Mouse (Mus musculus): Measurements from ENCODE around the gene Vmn2r21. TPM values are rescaled to one million over a fixed set of nuclear protein-coding genes. Genes with fewer than 3 reads are reported as not detected.
"Not testable (repeated sequence)": the region's sequence is repeated elsewhere in the genome, so short reads cannot be mapped to it uniquely, and the experiment has no call there.

Gene Vmn2r21
- polyA plus RNA-seq (2014; fragmentation: Nextera tagmentation; extraction: Ambion mirVana): not detected in 2 replicates

DNA sequence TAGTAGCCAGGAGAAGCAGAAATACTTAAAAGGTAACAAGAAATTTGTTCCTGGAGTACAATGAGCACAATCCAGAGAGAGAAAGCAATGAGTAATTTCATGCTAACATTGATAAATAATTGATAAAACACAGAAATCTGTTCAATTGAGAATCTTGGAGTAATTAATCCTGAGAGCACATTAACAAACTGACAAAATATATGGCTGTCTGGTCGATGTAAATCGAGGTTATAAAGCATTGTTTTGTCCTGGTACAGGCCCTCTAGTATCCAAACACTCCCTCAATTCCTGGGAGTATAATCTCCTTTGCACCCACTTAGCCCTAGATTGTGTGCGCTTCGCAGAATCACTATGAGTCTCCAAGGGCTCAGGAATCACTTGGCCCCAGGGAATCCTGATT lies at the start of gene Vmn2r21:
TSS of gene Vmn2r21 (minus strand) at position 101 of the 400 bp plus-strand sequence.
- WGBS: no CpG with 5 or more reads among the region's 4 CpGs
- not testable (repeated sequence) for H3K4me1 ChIP-seq (ENCODE audit: insufficient read depth); H3K27me3 ChIP-seq (ENCODE audit: insufficient read depth, low read length); H3K36me3 ChIP-seq (ENCODE audit: insufficient read depth); DNase-seq; H3K4me2 ChIP-seq; H3K9ac ChIP-seq; H3K4me3 ChIP-seq (ENCODE audit: low read depth, low read length); H3K27ac ChIP-seq (ENCODE audit: low read depth); ATAC-seq (ENCODE audit: insufficient read depth); H3K9me3 ChIP-seq (ENCODE audit: low read depth, low read length)

DNA sequence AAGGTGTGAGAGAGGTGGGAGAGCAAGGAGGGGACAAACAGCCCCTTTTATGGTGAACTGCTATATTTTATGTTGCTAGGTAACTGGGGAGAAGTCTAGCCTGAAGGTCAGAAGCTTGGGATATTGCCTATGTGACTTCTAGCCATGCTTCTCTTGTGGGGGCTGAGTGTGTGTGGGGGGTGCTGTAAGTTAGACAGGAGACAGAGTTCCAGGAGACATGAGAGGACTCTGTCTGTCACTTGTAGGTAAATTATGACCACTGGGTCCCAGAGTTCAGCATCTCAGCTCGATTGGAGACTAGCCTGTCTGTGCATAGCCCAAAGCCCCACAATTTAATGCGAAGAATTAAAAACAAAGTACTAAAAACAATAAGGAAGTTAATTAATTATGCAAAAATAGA lies 41.5 kb upstream of the Vmn2r21 start:
- ATAC-seq (ENCODE audit: insufficient read depth); H3K27ac ChIP-seq (ENCODE audit: low read depth); H3K9ac ChIP-seq; H3K4me1 ChIP-seq (ENCODE audit: insufficient read depth); DNase-seq; H3K4me2 ChIP-seq; H3K4me3 ChIP-seq (ENCODE audit: low read depth, low read length); H3K27me3 ChIP-seq (ENCODE audit: insufficient read depth, low read length); H3K9me3 ChIP-seq (ENCODE audit: low read depth, low read length); H3K36me3 ChIP-seq (ENCODE audit: insufficient read depth): not testable (repeated sequence)
- no CpG with 5 or more reads among the region's 2 CpGs for WGBS

GRCm38 (mm10) chr6:123539755-123540154 lies 6.5 kb upstream of the Vmn2r21 start:
- DNase-seq; H3K9ac ChIP-seq; H3K4me1 ChIP-seq (ENCODE audit: insufficient read depth); H3K27me3 ChIP-seq (ENCODE audit: insufficient read depth, low read length); H3K4me2 ChIP-seq; H3K36me3 ChIP-seq (ENCODE audit: insufficient read depth); H3K9me3 ChIP-seq (ENCODE audit: low read depth, low read length); ATAC-seq (ENCODE audit: insufficient read depth); H3K27ac ChIP-seq (ENCODE audit: low read depth); H3K4me3 ChIP-seq (ENCODE audit: low read depth, low read length): not testable (repeated sequence)
- no CpG with 5 or more reads among the region's 1 CpGs for WGBS

GRCm38 (mm10) chr6:123522263-123523011 lies 10.8 kb downstream of the Vmn2r21 start:
- H3K36me3 ChIP-seq (ENCODE audit: insufficient read depth); DNase-seq; H3K27ac ChIP-seq (ENCODE audit: low read depth); H3K9ac ChIP-seq; H3K4me3 ChIP-seq (ENCODE audit: low read depth, low read length); H3K27me3 ChIP-seq (ENCODE audit: insufficient read depth, low read length); H3K4me2 ChIP-seq; ATAC-seq (ENCODE audit: insufficient read depth); H3K9me3 ChIP-seq (ENCODE audit: low read depth, low read length); H3K4me1 ChIP-seq (ENCODE audit: insufficient read depth): not testable (repeated sequence)
- no CpG with 5 or more reads among the region's 8 CpGs for WGBS

- not testable (repeated sequence) for H3K27ac ChIP-seq (ENCODE audit: low read depth); H3K36me3 ChIP-seq (ENCODE audit: insufficient read depth); DNase-seq; H3K4me2 ChIP-seq; H3K27me3 ChIP-seq (ENCODE audit: insufficient read depth, low read length); H3K4me1 ChIP-seq (ENCODE audit: insufficient read depth); H3K9me3 ChIP-seq (ENCODE audit: low read depth, low read length); ATAC-seq (ENCODE audit: insufficient read depth); H3K9ac ChIP-seq; H3K4me3 ChIP-seq (ENCODE audit: low read depth, low read length)
- no CpG with 5 or more reads among the region's 5 CpGs for WGBS
These were observed 60.2 kb downstream of the Vmn2r21 start for GRCm38 (mm10) chr6:123473045-123473444.

- H3K4me2 ChIP-seq; H3K27me3 ChIP-seq (ENCODE audit: insufficient read depth, low read length); H3K4me1 ChIP-seq (ENCODE audit: insufficient read depth); DNase-seq; H3K4me3 ChIP-seq (ENCODE audit: low read depth, low read length); H3K9ac ChIP-seq; ATAC-seq (ENCODE audit: insufficient read depth); H3K9me3 ChIP-seq (ENCODE audit: low read depth, low read length); H3K36me3 ChIP-seq (ENCODE audit: insufficient read depth); H3K27ac ChIP-seq (ENCODE audit: low read depth): not testable (repeated sequence)
- no CpG with 5 or more reads among the region's 2 CpGs for WGBS
These were observed 60.7 kb downstream of the Vmn2r21 start for GRCm38 (mm10) chr6:123472458-123472987.

GRCm38 (mm10) chr6:123468651-123469050 lies 64.6 kb downstream of the Vmn2r21 start:
- DNase-seq; H3K4me2 ChIP-seq; H3K9ac ChIP-seq; H3K4me3 ChIP-seq (ENCODE audit: low read depth, low read length); ATAC-seq (ENCODE audit: insufficient read depth); H3K4me1 ChIP-seq (ENCODE audit: insufficient read depth); H3K27ac ChIP-seq (ENCODE audit: low read depth); H3K9me3 ChIP-seq (ENCODE audit: low read depth, low read length); H3K27me3 ChIP-seq (ENCODE audit: insufficient read depth, low read length); H3K36me3 ChIP-seq (ENCODE audit: insufficient read depth): not testable (repeated sequence)
- WGBS: no CpG with 5 or more reads among the region's 1 CpGs

Other genes with a start within 250 kb of the Vmn2r21 start
- gene Clec4e, start 243.5 kb downstream of the Vmn2r21 start, polyA plus RNA-seq (2014; fragmentation: Nextera tagmentation; extraction: Ambion mirVana): not detected in 2 replicates
- gene Vmn2r19, start 225.1 kb downstream of the Vmn2r21 start, polyA plus RNA-seq (2014; fragmentation: Nextera tagmentation; extraction: Ambion mirVana): not detected in 2 replicates
- gene Vmn2r20, start 115.3 kb downstream of the Vmn2r21 start, polyA plus RNA-seq (2014; fragmentation: Nextera tagmentation; extraction: Ambion mirVana): not detected in 2 replicates
- not detected in 2 replicates for gene Vmn2r22, start 117.3 kb upstream of the Vmn2r21 start, polyA plus RNA-seq (2014; fragmentation: Nextera tagmentation; extraction: Ambion mirVana)
- not detected in 2 replicates for gene Vmn2r23, start 169.3 kb upstream of the Vmn2r21 start, polyA plus RNA-seq (2014; fragmentation: Nextera tagmentation; extraction: Ambion mirVana)
- gene Vmn2r24, start 245.5 kb upstream of the Vmn2r21 start, polyA plus RNA-seq (2014; fragmentation: Nextera tagmentation; extraction: Ambion mirVana): not detected in 2 replicates